Mouse (Mus musculus) CH12F3 (cell line): Measurements from ENCODE around the gene Arl6ip5.

ENCODE experiments used
- in situ Hi-C: fragments of 300-500 bp; cut with MboI; formaldehyde crosslinking; loops from 2 replicates; pipeline ENCODE4 v1.14.3; 2020; ENCODE audit warnings: low sequenced_read_pairs

Gene Arl6ip5

DNA sequence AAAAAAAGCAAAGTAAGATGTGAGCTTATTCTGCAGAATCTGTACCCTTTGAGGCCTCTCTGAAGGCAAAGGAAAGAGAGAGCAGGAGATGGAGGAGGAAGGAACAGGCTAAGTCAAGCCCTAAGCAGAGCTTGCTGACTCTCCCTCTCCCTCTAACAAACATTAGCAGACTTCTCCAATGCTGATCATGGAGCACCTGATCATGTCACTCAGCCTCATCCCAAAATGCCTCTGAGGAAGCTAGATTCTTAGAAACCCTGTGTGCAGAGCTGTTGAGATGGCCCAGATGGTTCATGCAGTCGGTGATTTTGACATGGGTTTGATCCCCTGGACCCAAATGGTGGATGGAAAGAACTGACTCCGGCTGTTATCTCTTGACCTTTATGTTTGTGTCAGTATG is 56.6 kb downstream of the Arl6ip5 start:
- in situ Hi-C loops, result loop anchor here (25.0 kb wide), 1 partner anchor 745 kb away; no protein-coding TSS in a partner anchor

DNA sequence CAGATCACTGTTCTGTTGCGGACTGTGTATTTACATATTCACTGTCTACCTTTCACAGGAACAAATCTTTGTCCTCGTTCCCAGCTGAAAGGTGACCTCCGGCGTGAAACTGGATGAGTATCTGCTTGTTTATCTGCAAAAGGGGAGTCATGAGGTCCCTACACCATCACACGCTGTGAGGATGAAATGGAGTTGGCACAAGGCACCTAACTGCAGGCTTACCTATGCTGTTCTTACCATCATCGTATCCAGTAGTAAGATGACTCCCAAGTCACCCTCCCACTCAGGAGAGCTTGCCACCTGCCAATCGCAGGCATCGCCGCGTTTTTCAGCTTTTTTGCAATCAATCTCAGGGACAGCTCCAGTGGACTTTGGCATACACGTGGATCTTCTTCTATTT is 59.1 kb downstream of the Arl6ip5 start:
- in situ Hi-C loops, result loop anchor here (25.0 kb wide), 1 partner anchor 743 kb away; no protein-coding TSS in a partner anchor

- in situ Hi-C loops, result loop anchor here (10.0 to 25.0 kb wide), 3 partner anchors 142 to 740 kb away; no protein-coding TSS in a partner anchor
Observed at GRCm38 (mm10) chr6:97272349-97272748, 61.9 kb downstream of the Arl6ip5 start.

DNA sequence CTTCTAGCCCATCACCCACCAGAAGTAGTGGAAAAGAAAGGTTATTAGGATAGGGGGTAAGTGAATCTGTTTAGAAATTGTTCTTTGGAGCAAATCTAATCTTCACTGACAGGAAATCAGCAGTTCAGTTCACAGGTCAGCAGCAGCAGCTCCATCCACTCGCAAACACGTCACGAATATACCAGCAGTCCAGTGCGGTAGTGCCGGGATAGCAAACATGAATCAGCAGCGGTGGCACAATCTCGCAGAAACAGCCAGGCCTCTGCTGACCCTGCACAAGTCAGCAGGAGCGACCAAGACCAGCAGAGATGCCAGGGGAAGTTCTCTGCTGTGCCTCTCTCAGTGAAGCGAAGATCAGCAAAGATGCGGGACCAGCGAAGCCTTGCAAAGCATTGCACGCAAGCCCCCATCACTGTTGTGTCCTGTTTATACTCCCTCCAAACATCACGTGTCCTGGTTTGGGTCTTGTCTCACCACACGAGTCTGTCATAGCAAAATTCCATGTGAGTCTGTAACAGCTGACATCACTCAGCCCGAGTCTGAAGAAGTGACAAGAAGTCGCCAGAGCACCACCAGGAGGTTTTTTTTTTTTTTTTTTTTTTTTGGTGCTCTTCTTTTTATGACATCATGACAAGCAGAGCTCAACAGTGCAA is 62.7 kb downstream of the Arl6ip5 start:
- in situ Hi-C loops, result loop anchor here (10.0 to 25.0 kb wide), 3 partner anchors 142 to 739 kb away; no protein-coding TSS in a partner anchor

GRCm38 (mm10) chr6:97273777-97274176 is 63.3 kb downstream of the Arl6ip5 start:
- in situ Hi-C loops, result loop anchor here (10.0 to 25.0 kb wide), 3 partner anchors 141 to 739 kb away; no protein-coding TSS in a partner anchor

GRCm38 (mm10) chr6:97275760-97276159 is 65.3 kb downstream of the Arl6ip5 start:
- in situ Hi-C loops, result loop anchor here (10.0 kb wide), 2 partner anchors 139 to 229 kb away; no protein-coding TSS in a partner anchor

DNA sequence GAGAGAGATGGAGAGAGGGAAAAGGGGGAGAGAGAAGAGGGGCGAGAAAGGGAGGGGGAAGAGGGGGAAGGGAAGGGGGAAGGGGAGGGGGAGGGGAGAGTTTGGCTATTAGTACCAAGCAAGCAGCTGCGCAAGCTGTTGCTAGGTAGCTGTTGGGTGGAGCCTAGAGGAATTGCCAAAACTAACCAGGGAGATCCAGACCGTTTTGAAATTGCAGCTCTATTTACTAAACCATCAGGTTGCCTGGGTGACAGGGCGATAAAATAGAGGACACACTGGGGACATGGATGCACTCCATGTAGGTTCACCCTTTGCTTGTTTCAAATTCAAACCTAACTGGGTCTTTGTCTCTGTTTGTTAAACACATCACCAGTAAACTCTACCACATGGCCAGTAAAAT is 65.9 kb downstream of the Arl6ip5 start:
- in situ Hi-C loops, result loop anchor here (10.0 kb wide), 2 partner anchors 138 to 228 kb away; no protein-coding TSS in a partner anchor

DNA sequence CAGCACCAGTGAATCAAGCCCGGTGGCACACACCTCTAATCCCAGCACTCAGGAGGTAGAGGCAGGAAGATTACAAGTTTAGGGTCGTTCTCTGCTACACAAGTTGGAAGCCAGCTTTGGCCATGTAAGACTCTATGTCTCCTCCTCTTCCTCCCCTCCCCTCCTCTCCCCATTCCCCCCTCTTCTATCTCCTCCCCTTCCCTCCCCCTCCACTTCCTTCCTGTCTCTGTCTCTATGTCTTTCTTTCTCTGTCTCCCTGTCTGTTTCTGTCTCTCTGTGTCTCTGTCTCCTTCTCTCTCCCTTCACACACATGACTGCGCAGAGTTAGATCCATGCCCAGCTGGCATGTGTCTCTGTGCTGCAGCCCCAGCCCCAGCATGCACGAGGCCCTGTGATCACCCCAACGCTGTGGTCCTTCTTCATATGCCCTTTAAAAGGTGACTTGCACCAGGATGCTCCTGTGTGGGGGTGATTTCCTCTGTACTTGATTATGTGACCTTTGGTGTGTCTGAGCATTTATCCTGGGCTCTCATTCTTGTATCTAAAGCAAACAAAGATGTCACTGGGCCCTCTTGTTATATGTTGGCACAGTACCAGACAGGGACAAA is 66.5 kb downstream of the Arl6ip5 start:
- in situ Hi-C loops, result loop anchor here (10.0 kb wide), 2 partner anchors 138 to 228 kb away; no protein-coding TSS in a partner anchor

DNA sequence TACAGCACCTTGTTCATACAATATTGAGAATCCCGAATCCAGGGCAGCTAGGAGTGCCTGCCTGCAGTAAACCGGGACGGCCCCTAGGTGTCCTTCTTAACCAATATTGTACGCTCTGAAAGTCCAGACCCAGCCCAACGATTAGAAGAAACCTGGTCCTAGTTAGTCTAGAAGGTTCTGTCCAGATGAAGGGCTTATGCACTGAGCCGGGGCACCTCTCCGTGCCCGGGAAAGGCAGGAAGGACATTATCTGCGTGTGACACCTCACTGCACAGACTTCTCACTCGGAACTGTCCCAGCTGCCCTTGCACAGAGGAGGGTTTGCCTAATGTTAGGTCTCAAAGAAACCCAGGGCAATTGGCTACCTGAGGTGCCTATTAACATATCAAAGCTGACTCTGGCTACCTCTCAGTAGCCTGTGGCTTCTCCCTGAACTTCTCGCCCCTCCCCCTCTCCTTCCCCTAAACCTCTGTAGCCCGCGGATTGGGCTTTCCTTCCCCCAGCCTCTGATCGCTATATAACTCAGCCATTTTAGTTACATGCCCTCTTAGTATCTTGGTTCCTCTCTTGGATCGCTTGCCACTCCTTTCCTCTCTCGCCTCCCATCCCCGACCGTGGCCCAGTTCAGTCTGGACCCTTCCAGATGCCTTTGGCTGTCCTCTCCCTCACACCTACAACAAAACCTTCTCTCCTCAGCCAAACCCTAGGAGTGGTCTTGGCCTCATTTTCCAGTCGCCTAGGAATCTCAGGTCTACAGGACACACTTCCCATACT is 67.7 kb downstream of the Arl6ip5 start:
- in situ Hi-C loops, result loop anchor here (10.0 kb wide), 2 partner anchors 137 to 227 kb away; no protein-coding TSS in a partner anchor

- in situ Hi-C loops, result loop anchor here (10.0 kb wide), 2 partner anchors 136 to 226 kb away; no protein-coding TSS in a partner anchor
Observed at GRCm38 (mm10) chr6:97278878-97279277, 68.4 kb downstream of the Arl6ip5 start.
